Mouse (Mus musculus) liver, embryonic 14.5 days (tissue): ENCODE measurements around the gene Ngdn. TPM values are rescaled to one million over a fixed set of nuclear protein-coding genes. Genes with fewer than 3 reads are reported as not detected.
"Not testable (repeated sequence)": the region's sequence is repeated elsewhere in the genome, so short reads cannot be mapped to it uniquely, and the experiment has no call there.

Experiments
- ATAC-seq: fragments of 200-750 bp; cut with Nextera tagmentation; 2 replicates; pipeline ENCODE4 v1.8.0; 2017; ENCODE audit warnings: moderate number of reproducible peaks, mild to moderate bottlenecking, moderate library complexity; ENCODE audit not compliant: insufficient read depth
- DNase-seq, 3 experiments: peaks; one replicate each; pipeline ENCODE4 v3.0.0-alpha.2; 2012 to 2013; ENCODE audit warnings: low read depth in 3 of 3, low spot score in 3 of 3
- H3K27ac ChIP-seq: fragments of 300-500 bp; sonication (generic); 2 replicates; pipeline ENCODE4 v1.5.1; 2014; ENCODE audit warnings: moderate library complexity, mild to moderate bottlenecking, control low read depth, inconsistent platforms
- H3K27me3 ChIP-seq: fragments of 300-500 bp; sonication (generic); 2 replicates; pipeline ENCODE4 v1.6.1; 2014; ENCODE audit warnings: mild to moderate bottlenecking, low read length, moderate library complexity; ENCODE audit not compliant: control insufficient read depth, insufficient read depth
- H3K36me3 ChIP-seq: fragments of 300-500 bp; sonication (generic); replicated peaks from 2 replicates; pipeline ENCODE4 v1.6.1; 2014; ENCODE audit warnings: low read depth; ENCODE audit not compliant: control insufficient read depth, insufficient read depth
- H3K4me1 ChIP-seq, 2 experiments: fragments of 200-500 bp in 1 of 2; fragments of 300-500 bp in 1 of 2; sonication (generic) in 1 of 2; replicated peaks; 2 replicates each; pipeline ENCODE4 v1.6.1; 2012 to 2014; ENCODE audit warnings: antibody characterized with exemption in 1 of 2, inconsistent platforms in 1 of 2, low read length in 1 of 2; ENCODE audit not compliant: control insufficient read depth in 2 of 2, insufficient read depth in 2 of 2
- H3K4me2 ChIP-seq: fragments of 300-500 bp; sonication (generic); 2 replicates; pipeline ENCODE4 v1.6.1; 2014; ENCODE audit warnings: low read depth, mild to moderate bottlenecking, control low read depth, moderate library complexity
- H3K4me3 ChIP-seq, 2 experiments: fragments of 200-500 bp in 1 of 2; fragments of 300-500 bp in 1 of 2; sonication (generic) in 1 of 2; 2 replicates each; pipeline ENCODE4 v1.5.1; 2012 to 2014; ENCODE audit warnings: low read depth in 2 of 2, low read length in 2 of 2, mild to moderate bottlenecking in 2 of 2, control low read depth in 1 of 2, inconsistent platforms in 1 of 2, moderate library complexity in 1 of 2; ENCODE audit not compliant: insufficient read depth in 1 of 2
- H3K9ac ChIP-seq: fragments of 300-500 bp; sonication (generic); replicated peaks from 2 replicates; pipeline ENCODE4 v1.6.1; 2014; ENCODE audit warnings: mild to moderate bottlenecking, control low read depth, moderate library complexity
- H3K9me3 ChIP-seq: fragments of 300-500 bp; sonication (generic); 2 replicates; pipeline ENCODE4 v1.6.1; 2016; ENCODE audit warnings: low read length, mixed read lengths; ENCODE audit not compliant: control insufficient read depth
- CTCF ChIP-seq: IDR thresholded peaks from 2 replicates; pipeline ENCODE4 v1.5.1; 2016; ENCODE audit warnings: antibody characterized with exemption, low read depth, control low read depth
- EP300 ChIP-seq: IDR thresholded peaks from 2 replicates; pipeline ENCODE4 v1.6.1; 2016; ENCODE audit warnings: antibody characterized with exemption, low read depth
- WGBS: fragments of 180-500 bp; shearing (Covaris S2); extraction: QIAGEN DNeasy Blood & Tissue Kit; methylation state at CpG from one replicate; pipeline ENCODE4 v1.1.7; 2014; ENCODE audit not compliant: insufficient replicate concordance; 5-methylcytosine and 5-hydroxymethylcytosine counted together
- polyA plus RNA-seq, 2 experiments: library from polyadenylated mRNA; depleted of rRNA in 1 of 2; stranded (reverse) in 1 of 2; unstranded in 1 of 2; fragments of >200 nt; fragmentation: Nextera tagmentation in 1 of 2; extraction: Ambion mirVana in 1 of 2; gene quantifications; 2 replicates each; pipeline versions ENCODE4 v1.2.1 to v1.2.3; 2012 to 2014

Ngdn gene
- polyA plus RNA-seq, 2 experiments = 31.0 to 36.0 TPM

DNA sequence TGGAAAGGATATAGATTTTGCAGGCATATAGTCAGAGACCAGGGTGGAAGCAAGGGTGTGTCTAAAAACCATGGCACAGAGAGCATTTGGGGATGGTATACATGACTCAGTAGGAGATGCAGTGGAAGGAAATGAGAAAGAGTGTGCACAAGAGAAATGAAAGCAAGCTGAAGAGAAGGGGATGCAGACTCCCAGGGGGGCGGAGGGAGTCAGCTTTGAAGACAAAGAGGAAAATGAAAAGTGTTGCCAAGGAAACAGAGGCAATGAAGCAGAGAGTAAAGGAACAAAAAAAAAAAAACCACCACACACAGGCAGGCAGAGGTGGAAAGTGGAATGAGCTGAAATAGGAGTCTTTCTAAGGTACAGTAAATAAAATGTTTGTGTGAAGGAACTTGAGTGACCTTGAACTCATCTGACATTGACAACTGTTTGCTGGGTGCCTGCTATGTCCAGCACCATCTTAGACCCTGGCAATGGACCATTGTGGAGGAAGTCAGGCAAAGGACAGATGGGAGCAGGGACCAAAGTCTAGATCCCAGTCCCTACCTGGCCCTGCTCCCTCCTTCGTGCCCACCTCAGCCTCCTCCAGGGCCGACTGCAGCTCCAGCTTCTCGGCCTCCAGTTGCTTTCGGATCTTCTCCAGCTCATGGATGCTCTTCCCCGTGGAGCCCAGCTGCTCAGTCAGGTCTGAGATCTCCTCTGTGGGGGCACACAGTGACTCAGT is 41.0 kb upstream of the Ngdn start:
- DNase-seq = no peak
- Histone ChIP-seq H3K36me3 (no peaks in the 10 kb centered on the region), H3K9me3 (no peaks in the 10 kb centered on the region), H3K27ac (no peak overlapping the region), H3K27me3 (no peaks in the 10 kb centered on the region), H3K4me2 (no peak overlapping the region), H3K9ac (no peak overlapping the region), H3K4me1 (no peaks in the 10 kb centered on the region), H3K4me3 (no peak overlapping the region)
- WGBS = 59% methylated on average over 6 of the region's 6 CpGs
- no peak for ATAC-seq
- TF ChIP-seq CTCF (no peak), EP300 (no peak)

DNA sequence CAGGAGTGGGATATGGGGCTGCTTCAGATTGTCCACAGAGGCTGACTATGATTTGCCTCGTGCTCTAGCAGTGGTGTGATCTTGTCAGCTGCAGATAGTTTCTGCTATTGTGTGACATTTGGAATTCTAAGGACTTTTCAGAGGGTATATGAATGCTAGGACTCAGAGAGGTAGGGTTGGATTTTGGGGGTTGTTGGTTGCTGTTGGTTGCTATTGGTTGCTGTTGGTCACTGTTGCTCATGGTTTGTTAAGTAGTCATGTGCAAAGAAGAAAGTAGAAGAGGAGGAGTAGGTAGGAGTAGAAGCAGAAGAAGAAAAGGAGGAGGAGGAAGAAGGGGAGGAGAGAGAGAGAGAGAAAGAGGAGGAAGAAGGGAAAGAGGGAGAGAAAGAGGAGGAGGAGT is 38.6 kb upstream of the Ngdn start, which contains the start of gene Gm17428:
Gm17428 (plus strand) TSS at position 301 of the 400 bp plus-strand sequence.
- WGBS = 47% methylated on average over 1 of the region's 1 CpGs
- ATAC-seq (no peak), DNase-seq (no peak)
- Histone ChIP-seq H3K9ac (no peak within 1 kb of the TSS), H3K4me3 (no peak within 1 kb of the TSS), H3K4me2 (no peak within 1 kb of the TSS), H3K36me3 (no peaks in the 10 kb centered on the region), H3K27me3 (no peaks in the 10 kb centered on the region), H3K9me3 (no peaks in the 10 kb centered on the region), H3K27ac (no peak within 1 kb of the TSS), H3K4me1 (no peaks in the 10 kb centered on the region)
- TF ChIP-seq EP300 (no peak), CTCF (no peak)

DNA sequence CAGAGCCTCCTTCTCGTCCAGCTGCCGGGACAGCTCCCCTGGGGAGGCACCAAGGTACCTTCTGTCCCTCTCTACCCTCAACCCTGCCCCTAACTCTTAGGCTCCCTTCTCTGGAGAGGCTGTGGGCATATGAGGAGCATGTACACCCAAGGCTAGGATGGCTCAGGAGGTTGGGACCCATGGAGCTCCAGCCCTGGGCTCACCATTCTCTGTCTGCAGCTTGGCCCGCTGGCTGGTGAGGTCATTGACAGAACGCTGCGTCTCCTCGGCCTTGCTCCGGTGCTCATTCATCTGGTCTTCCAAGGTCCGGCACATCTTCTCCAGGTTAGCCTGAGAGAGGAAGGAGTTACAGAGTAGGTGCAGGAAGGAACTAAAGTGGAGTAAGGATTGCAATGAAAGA is 36.6 kb upstream of the Ngdn start:
- Histone ChIP-seq H3K9ac (no peak overlapping the region), H3K4me3 (no peak overlapping the region), H3K4me2 (no peak overlapping the region), H3K36me3 (no peaks in the 10 kb centered on the region), H3K27ac (no peak overlapping the region), H3K27me3 (no peaks in the 10 kb centered on the region), H3K9me3 (no peaks in the 10 kb centered on the region), H3K4me1 (no peaks in the 10 kb centered on the region)
- DNase-seq (no peak), ATAC-seq (no peak)
- TF ChIP-seq EP300 (no peak), CTCF (no peak)
- 72% methylated on average over 8 of the region's 8 CpGs for WGBS

DNA sequence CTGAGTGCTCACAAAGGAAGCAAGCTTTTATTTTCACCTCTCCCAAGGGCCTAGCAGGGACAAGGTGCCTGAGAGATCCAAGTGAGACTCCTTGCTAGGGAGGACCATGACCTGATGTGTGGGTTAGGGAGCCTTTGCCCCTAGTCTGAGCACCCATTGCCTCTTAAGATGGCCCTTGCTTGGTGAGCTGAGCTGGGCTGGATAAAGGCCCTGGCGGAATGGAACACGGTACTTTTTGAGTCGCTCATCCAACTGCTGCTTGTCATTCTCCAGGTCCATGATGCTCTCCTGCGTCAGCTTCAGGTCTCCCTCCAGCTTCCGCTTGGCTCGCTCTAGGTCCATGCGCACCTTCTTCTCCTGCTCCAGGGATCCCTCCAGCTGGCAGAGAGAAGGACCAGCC is 33.3 kb upstream of the Ngdn start:
- no peaks in the 10 kb centered on the region for H3K9me3 ChIP-seq
- no peak for DNase-seq

DNA sequence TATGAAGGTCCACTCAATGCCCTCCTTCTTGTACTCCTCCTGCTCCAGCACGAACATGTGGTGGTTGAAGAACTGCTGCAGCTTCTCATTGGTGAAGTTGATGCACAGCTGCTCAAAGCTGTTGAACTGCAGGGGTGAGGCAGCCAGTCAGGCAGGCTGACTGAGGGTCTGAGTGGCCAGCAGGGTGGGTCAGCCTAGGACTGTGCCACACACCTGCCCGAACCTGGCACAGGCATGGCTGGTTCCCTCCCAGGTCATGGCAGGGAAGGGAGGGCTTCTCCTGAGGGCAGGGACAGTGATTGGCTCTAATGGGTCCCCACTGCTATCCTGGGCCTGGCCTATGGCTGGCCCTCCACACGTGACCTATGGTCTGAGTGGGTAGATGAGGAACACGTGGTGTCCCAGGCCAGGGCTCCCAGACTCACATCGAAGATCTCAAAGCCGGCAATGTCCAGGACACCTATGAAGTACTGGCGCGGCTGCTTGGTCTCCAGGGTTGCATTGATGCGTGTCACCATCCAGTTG is 26.8 kb upstream of the Ngdn start:
- not testable (repeated sequence) for H3K9me3 ChIP-seq, H3K4me1 ChIP-seq, DNase-seq, H3K36me3 ChIP-seq, ATAC-seq, H3K9ac ChIP-seq, H3K4me3 ChIP-seq, H3K27me3 ChIP-seq, H3K4me2 ChIP-seq, H3K27ac ChIP-seq
- WGBS = 78% methylated on average over 9 of the region's 9 CpGs

More for the DNA sequence above, 33.3 kb upstream of the Ngdn start:
- Histone ChIP-seq H3K4me1 (no peaks in the 10 kb centered on the region), H3K4me3 (no peak overlapping the region), H3K36me3 (no peaks in the 10 kb centered on the region), H3K4me2 (no peak overlapping the region), H3K9ac (no peak overlapping the region), H3K27ac (no peak overlapping the region), H3K27me3 (no peaks in the 10 kb centered on the region)
- ATAC-seq = no peak
- TF ChIP-seq EP300 = no peak
- no peak for TF ChIP-seq CTCF
- WGBS = 77% methylated on average over 7 of the region's 7 CpGs
